In genomic region chr6:146228048-146228447, GRCm38 (mm10) we compare ENCODE assay signal across 24 mouse cellular contexts.
DNase-seq lines count a peak whose midpoint lies in the region; ATAC-seq lines count a peak whose summit lies in the region.
"Had no signal": no experiment of that assay in that cellular context is flagged by ENCODE, and none has a peak within 500 bp of the region (broad histone marks: within the 10 kb centered on the region; RNA-seq: fewer than 3 reads in every experiment).

No protein-coding gene starts in this region.

- no peaks in the 10 kb centered on the region for H3K27me3 ChIP-seq in liver, embryonic 11.5 days (replicated peaks; ENCODE audit: control insufficient read depth, insufficient read depth, low read length)
- H3K27me3 ChIP-seq in liver, embryonic 15.5 days = no peaks in the 10 kb centered on the region
- H3K27me3 ChIP-seq: embryonic facial prominence, embryonic 12.5 days; forebrain, embryonic 15.5 days; hindbrain, embryonic 12.5 days had no signal

- no peak overlapping the region for H3K27ac ChIP-seq in liver, embryonic 11.5 days (ENCODE audit: low read depth, low read length)
- peak overlapping the region; percentile 59; the same call in 1 of the 2 replicates for H3K27ac ChIP-seq in liver, embryonic 15.5 days (replicated peaks)
- H3K27ac ChIP-seq: embryonic facial prominence, embryonic 12.5 days; forebrain, embryonic 10.5 days; forebrain, embryonic 15.5 days; heart, embryonic 10.5 days; hindbrain, embryonic 12.5 days had no signal

- peak; percentile 37 for DNase-seq in heart, adult 11 months
- no peak for DNase-seq in heart, adult 9 months (ENCODE audit: low spot score in 2 of 2)
- DNase-seq in liver, embryonic 11.5 days (ENCODE audit: low spot score) = no peak
- no peak for DNase-seq in adrenal gland, postnatal 4 days (ENCODE audit: low spot score in 2 of 2)
- no peak for DNase-seq in gastrocnemius, postnatal 10 days
- DNase-seq in left cerebral cortex, postnatal 4 days = no peak
- DNase-seq: adrenal gland, postnatal 10 days; B cell, adult 2 months; cerebellum, adult 11-12 months; cerebellum, adult 9-10 months; cerebellum, postnatal 25 days; gastrocnemius, postnatal 25 days; heart, postnatal 10 days; heart, postnatal 4 days had no signal

- no peak overlapping the region for H3K9ac ChIP-seq in liver, embryonic 11.5 days (ENCODE audit: low read depth, low read length)
- peak overlapping the region; percentile 25; the same call in 1 of the 2 replicates for H3K9ac ChIP-seq in liver, embryonic 15.5 days
- H3K9ac ChIP-seq: embryonic facial prominence, embryonic 12.5 days; forebrain, embryonic 15.5 days; hindbrain, embryonic 12.5 days had no signal

- peaks cover 9% of the 10 kb centered on the region; the same call in 1 of the 2 replicates for H3K4me1 ChIP-seq in liver, embryonic 11.5 days (replicated peaks; ENCODE audit: control insufficient read depth, insufficient read depth, low read length)
- H3K4me1 ChIP-seq in liver, embryonic 15.5 days (replicated peaks) = peaks cover 61% of the 10 kb centered on the region

- WGBS in liver, embryonic 11.5 days = 73% methylated on average over 3 of the region's 3 CpGs
- WGBS in liver, embryonic 15.5 days (ENCODE audit: insufficient replicate concordance) = 64% methylated on average over 3 of the region's 3 CpGs

- peak; percentile 54 for ATAC-seq in liver, embryonic 11.5 days (replicated peaks; ENCODE audit: low FRiP score)
- 0 out of 2 replicates have a peak, but pooled peaks have one; percentile 30 for ATAC-seq in liver, embryonic 15.5 days (ENCODE audit: insufficient read depth)
- peak; percentile 64 for ATAC-seq in megakaryocyte-erythroid progenitor cell, adult 5-6 weeks (replicated peaks; ENCODE audit: low FRiP score, low TSS enrichment, poor library complexity, severe bottlenecking)
- ATAC-seq: CD4-positive, CD25-positive, alpha-beta regulatory T cell, adult 4 months; forebrain, embryonic 15.5 days; hindbrain, embryonic 16.5 days had no signal

- H3K4me2 ChIP-seq in liver, embryonic 11.5 days = no peak overlapping the region
- H3K4me2 ChIP-seq in liver, embryonic 15.5 days = peak overlapping the region; percentile 36
- H3K4me2 ChIP-seq: embryonic facial prominence, embryonic 12.5 days; forebrain, embryonic 15.5 days; hindbrain, embryonic 12.5 days had no signal

- H3K4me3 ChIP-seq in liver, embryonic 11.5 days (ENCODE audit: low read depth, low read length) = no peak overlapping the region
- no peak overlapping the region for H3K4me3 ChIP-seq in liver, embryonic 15.5 days (replicated peaks)
- H3K4me3 ChIP-seq: embryonic facial prominence, embryonic 12.5 days; forebrain, embryonic 10.5 days; forebrain, embryonic 15.5 days; heart, embryonic 10.5 days; hindbrain, embryonic 12.5 days had no signal

- intact Hi-C loops in left cerebral cortex, postnatal 4 days (cut with DNase I) = no loop called here

- no peaks in the 10 kb centered on the region for H3K36me3 ChIP-seq in liver, embryonic 11.5 days (ENCODE audit: control insufficient read depth, insufficient read depth, low read length)
- peaks cover 67% of the 10 kb centered on the region for H3K36me3 ChIP-seq in liver, embryonic 15.5 days (replicated peaks)
- H3K36me3 ChIP-seq: embryonic facial prominence, embryonic 12.5 days; forebrain, embryonic 10.5 days; forebrain, embryonic 15.5 days; hindbrain, embryonic 12.5 days had no signal

- H3K9me3 ChIP-seq in liver, embryonic 11.5 days (ENCODE audit: control insufficient read depth, low read length) = no peaks in the 10 kb centered on the region
- no peaks in the 10 kb centered on the region for H3K9me3 ChIP-seq in liver, embryonic 15.5 days (replicated peaks)
- H3K9me3 ChIP-seq: embryonic facial prominence, embryonic 12.5 days; forebrain, embryonic 10.5 days; forebrain, embryonic 15.5 days; G1E; heart, embryonic 10.5 days; hindbrain, embryonic 12.5 days had no signal
